Mouse (Mus musculus) brain, adult 10 weeks (tissue): ENCODE data around the gene Tcte2. TPM values are rescaled to one million over a fixed set of nuclear protein-coding genes. Genes with fewer than 3 reads are reported as not detected.

Experiments used
- polyA plus RNA-seq: library from polyadenylated mRNA; stranded (reverse); fragments of 350-450 nt; fragmentation: Illumina TruSeq; extraction: RNeasy Lipid Tissue Mini Kit (QIAGEN cat#74804); gene quantifications from one replicate; pipeline ENCODE4 v1.2.3, GENCODE M21; 2015; ENCODE audit warnings: low read depth, low replicate concordance

Tcte2 gene
- 11.8 TPM for polyA plus RNA-seq

GRCm38 (mm10) chr17:13761179-13761913 lies at the start of gene Tcte2:
Gene Tcte2, minus strand, starts transcription at chr17:13761825.

GRCm38 (mm10) chr17:13759853-13760627 lies 1.6 kb downstream of the Tcte2 start, which contains the start of gene Afdn:
Gene Afdn, plus strand, starts transcription at chr17:13760539.

Other genes starting within 250 kb of the Tcte2 start
- gene Afdn, start 1.3 kb downstream of the Tcte2 start, polyA plus RNA-seq = 58.2 TPM
- not detected for gene Gm7168, start 186.5 kb upstream of the Tcte2 start, polyA plus RNA-seq
- not detected for gene Gm7356, start 241.9 kb upstream of the Tcte2 start, polyA plus RNA-seq